Mouse (Mus musculus) erythroid progenitor cell, adult 5-6 weeks (primary cell): ENCODE results near the gene Mpv17. TPM values are rescaled to one million over a fixed set of nuclear protein-coding genes. Genes with fewer than 3 reads are reported as not detected.

ENCODE experiments used
- ATAC-seq: replicated peaks from 2 replicates; pipeline ENCODE4 v1.8.0; 2016; ENCODE audit warnings: moderate number of reproducible peaks, mild to moderate bottlenecking, moderate TSS enrichment, inconsistent platforms; ENCODE audit not compliant: poor library complexity, low FRiP score, severe bottlenecking
- total RNA-seq, 2 experiments: library from RNA; stranded (forward) in 1 of 2; stranded (reverse) in 1 of 2; fragments of 150-400 nt in 1 of 2; fragments of 186-747, 209-891 nt in 1 of 2; gene quantifications; 2 replicates each; pipeline versions ENCODE4 v1.2.3 to v1.2.4; 2015 to 2017; ENCODE audit warnings: low replicate concordance in 2 of 2

The Mpv17 gene
- total RNA-seq, 2 experiments from 2014 or later: 0.23 to 1.3 TPM

DNA sequence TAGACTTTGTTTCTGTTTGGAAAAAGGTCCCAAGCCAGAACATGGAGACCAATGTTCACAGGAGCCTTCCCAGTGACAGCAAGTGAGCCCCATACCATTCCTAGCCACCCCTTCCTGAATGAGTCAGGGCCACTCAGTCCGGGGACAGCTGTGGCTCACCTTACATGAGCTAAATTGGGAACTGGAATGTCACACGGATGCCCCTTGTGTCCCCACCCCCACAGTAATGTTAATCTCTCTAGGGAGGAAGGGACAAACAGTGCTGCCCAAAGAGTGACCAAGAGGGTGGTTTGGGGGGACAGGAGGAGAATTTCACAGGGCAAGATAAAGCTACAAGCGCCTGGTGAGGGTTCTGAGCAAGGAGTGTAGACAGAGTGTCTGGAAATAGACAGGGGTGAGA is 37.7 kb downstream of the Mpv17 start, which contains the start of gene Trim54:
Gene Trim54 (plus strand): TSS at position 359 of the 400 bp plus-strand sequence.
- no peak for ATAC-seq

- ATAC-seq: no peak
Measured at GRCm38 (mm10) chr5:31110781-31111180, 43.3 kb downstream of the Mpv17 start.

- ATAC-seq: no peak
Measured at GRCm38 (mm10) chr5:31108000-31108490, 46.0 kb downstream of the Mpv17 start, which contains the start of gene Slc30a3. Gene Slc30a3 (minus strand): TSS chr5:31108237.

GRCm38 (mm10) chr5:31105814-31106335 is 48.2 kb downstream of the Mpv17 start, which contains the start of gene Dnajc5g:
Gene Dnajc5g (plus strand): TSS chr5:31106285.
- ATAC-seq: no peak

GRCm38 (mm10) chr5:31095711-31096480 is 58.2 kb downstream of the Mpv17 start:
- no peak for ATAC-seq

- ATAC-seq: no peak
Measured at GRCm38 (mm10) chr5:31094799-31095691, 59.0 kb downstream of the Mpv17 start.

- ATAC-seq: no peak
Measured at GRCm38 (mm10) chr5:31094100-31094798, 59.8 kb downstream of the Mpv17 start.

- no peak for ATAC-seq
Measured at GRCm38 (mm10) chr5:31093151-31094041, 60.7 kb downstream of the Mpv17 start.

DNA sequence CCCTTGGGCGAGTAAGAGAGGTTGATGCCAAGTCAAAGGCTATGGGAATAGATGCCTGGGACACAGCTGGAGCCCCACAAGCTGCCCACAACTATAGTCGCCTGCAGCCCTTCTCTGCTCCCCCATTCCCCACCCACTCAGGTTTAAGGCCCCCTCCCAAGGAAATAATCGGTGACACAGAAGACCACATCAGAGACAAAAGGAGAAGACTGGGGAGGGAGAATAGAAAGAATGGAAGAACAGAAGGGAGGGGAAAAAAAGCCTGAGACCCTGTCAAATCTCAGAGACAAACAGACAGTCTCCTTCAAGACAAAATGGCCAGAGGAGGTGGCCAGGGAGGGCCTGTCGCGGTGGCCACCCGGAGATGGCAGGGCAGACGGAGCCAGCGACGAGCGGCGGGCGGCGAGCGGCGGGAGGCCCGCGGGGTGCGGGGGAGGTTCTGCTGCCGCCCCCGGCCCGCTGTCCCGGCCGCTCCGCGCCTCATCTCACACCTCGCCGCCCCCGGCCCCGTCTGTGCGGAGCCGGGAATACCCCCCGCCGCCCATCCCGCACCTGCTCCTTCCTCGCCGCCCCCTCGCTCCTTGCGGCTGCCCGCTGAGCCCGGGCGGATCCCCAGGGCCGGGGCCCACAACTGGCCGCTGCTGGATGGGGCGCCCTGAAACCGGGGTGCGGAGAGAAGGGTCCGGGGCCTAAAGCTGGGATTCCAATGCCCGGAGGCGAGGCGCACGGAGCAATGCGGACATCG is 61.6 kb downstream of the Mpv17 start:
- ATAC-seq: no peak

Other genes with a start within 250 kb of the Mpv17 start
- 256 and 260 TPM in 2 replicates for gene Ost4, start 246.5 kb downstream of the Mpv17 start, total RNA-seq (2015; ENCODE audit: low replicate concordance)
- gene Ost4, start 246.5 kb downstream of the Mpv17 start, total RNA-seq (2017; ENCODE audit: low replicate concordance): 78.4 and 188 TPM in 2 replicates
- 9.6 and 11.5 TPM in 2 replicates for gene Emilin1, start 240.8 kb downstream of the Mpv17 start, total RNA-seq (2015; ENCODE audit: low replicate concordance)
- gene Emilin1, start 240.8 kb downstream of the Mpv17 start, total RNA-seq (2017; ENCODE audit: low replicate concordance): 5.6 and 11.6 TPM in 2 replicates
- 2.5 and 10.8 TPM in 2 replicates for gene Khk, start 232.8 kb downstream of the Mpv17 start, total RNA-seq (2015; ENCODE audit: low replicate concordance)
- gene Khk, start 232.8 kb downstream of the Mpv17 start, total RNA-seq (2017; ENCODE audit: low replicate concordance): 4.4 and 8.9 TPM in 2 replicates
- gene Cgref1, start 208.7 kb downstream of the Mpv17 start, total RNA-seq (2015; ENCODE audit: low replicate concordance): not detected in 2 replicates
- gene Cgref1, start 208.7 kb downstream of the Mpv17 start, total RNA-seq (2017; ENCODE audit: low replicate concordance): not detected in 2 replicates
- gene Preb, start 193.9 kb downstream of the Mpv17 start, total RNA-seq (2015; ENCODE audit: low replicate concordance): 42.3 and 55.5 TPM in 2 replicates
- gene Preb, start 193.9 kb downstream of the Mpv17 start, total RNA-seq (2017; ENCODE audit: low replicate concordance): 8.2 and 24.9 TPM in 2 replicates
- not detected in 2 replicates for gene Tcf23, start 185.6 kb downstream of the Mpv17 start, total RNA-seq (2015; ENCODE audit: low replicate concordance)
- not detected in 2 replicates for gene Tcf23, start 185.6 kb downstream of the Mpv17 start, total RNA-seq (2017; ENCODE audit: low replicate concordance)
- 38.6 and 49.9 TPM in 2 replicates for gene Atraid, start 105.9 kb downstream of the Mpv17 start, total RNA-seq (2015; ENCODE audit: low replicate concordance)
- 15.1 and 16.0 TPM in 2 replicates for gene Atraid, start 105.9 kb downstream of the Mpv17 start, total RNA-seq (2017; ENCODE audit: low replicate concordance)
- not detected in 2 replicates for gene Slc5a6, start 105.3 kb downstream of the Mpv17 start, total RNA-seq (2015; ENCODE audit: low replicate concordance)
- gene Slc5a6, start 105.3 kb downstream of the Mpv17 start, total RNA-seq (2017; ENCODE audit: low replicate concordance): not detected in 2 replicates
- 19.3 and 24.9 TPM in 2 replicates for gene Cad, start 99.5 kb downstream of the Mpv17 start, total RNA-seq (2015; ENCODE audit: low replicate concordance)
- 3.5 and 11.3 TPM in 2 replicates for gene Cad, start 99.5 kb downstream of the Mpv17 start, total RNA-seq (2017; ENCODE audit: low replicate concordance)
- not detected in 2 replicates for gene Dnajc5g, start 48.0 kb downstream of the Mpv17 start, total RNA-seq (2015; ENCODE audit: low replicate concordance)
- gene Dnajc5g, start 48.0 kb downstream of the Mpv17 start, total RNA-seq (2017; ENCODE audit: low replicate concordance): not detected in 2 replicates
- gene Slc30a3, start 46.0 kb downstream of the Mpv17 start, total RNA-seq (2015; ENCODE audit: low replicate concordance): not detected in 2 replicates
- gene Slc30a3, start 46.0 kb downstream of the Mpv17 start, total RNA-seq (2017; ENCODE audit: low replicate concordance): not detected in 2 replicates
- gene Trim54, start 37.5 kb downstream of the Mpv17 start, total RNA-seq (2015; ENCODE audit: low replicate concordance): not detected in 2 replicates
- gene Trim54, start 37.5 kb downstream of the Mpv17 start, total RNA-seq (2017; ENCODE audit: low replicate concordance): not detected in 2 replicates
- not detected in 2 replicates for gene Ucn, start 15.4 kb downstream of the Mpv17 start, total RNA-seq (2015; ENCODE audit: low replicate concordance)
- not detected in 2 replicates for gene Ucn, start 15.4 kb downstream of the Mpv17 start, total RNA-seq (2017; ENCODE audit: low replicate concordance)
- 4.6 TPM in 1 of 2 replicates, not detected in the other for gene Gm29609, start 25.7 kb upstream of the Mpv17 start, total RNA-seq (2015; ENCODE audit: low replicate concordance)
- not detected in 2 replicates for gene Gm29609, start 25.7 kb upstream of the Mpv17 start, total RNA-seq (2017; ENCODE audit: low replicate concordance)
- gene Gtf3c2, start 25.9 kb upstream of the Mpv17 start, total RNA-seq (2015; ENCODE audit: low replicate concordance): 45.4 and 54.5 TPM in 2 replicates
- gene Gtf3c2, start 25.9 kb upstream of the Mpv17 start, total RNA-seq (2017; ENCODE audit: low replicate concordance): 29.9 and 130 TPM in 2 replicates
- gene Snx17, start 39.0 kb upstream of the Mpv17 start, total RNA-seq (2015; ENCODE audit: low replicate concordance): 22.6 and 31.7 TPM in 2 replicates
- 16.3 and 39.3 TPM in 2 replicates for gene Snx17, start 39.0 kb upstream of the Mpv17 start, total RNA-seq (2017; ENCODE audit: low replicate concordance)
- 36.5 and 60.5 TPM in 2 replicates for gene Eif2b4, start 39.2 kb upstream of the Mpv17 start, total RNA-seq (2015; ENCODE audit: low replicate concordance)
- 8.2 and 53.5 TPM in 2 replicates for gene Eif2b4, start 39.2 kb upstream of the Mpv17 start, total RNA-seq (2017; ENCODE audit: low replicate concordance)
- 6.8 and 9.2 TPM in 2 replicates for gene Zfp513, start 48.1 kb upstream of the Mpv17 start, total RNA-seq (2015; ENCODE audit: low replicate concordance)
- 10.8 and 15.4 TPM in 2 replicates for gene Zfp513, start 48.1 kb upstream of the Mpv17 start, total RNA-seq (2017; ENCODE audit: low replicate concordance)
- gene Ppm1g, start 66.4 kb upstream of the Mpv17 start, total RNA-seq (2015; ENCODE audit: low replicate concordance): 166 and 178 TPM in 2 replicates
- 214 and 223 TPM in 2 replicates for gene Ppm1g, start 66.4 kb upstream of the Mpv17 start, total RNA-seq (2017; ENCODE audit: low replicate concordance)
- 22.2 and 45.4 TPM in 2 replicates for gene Nrbp1, start 86.6 kb upstream of the Mpv17 start, total RNA-seq (2015; ENCODE audit: low replicate concordance)
- gene Nrbp1, start 86.6 kb upstream of the Mpv17 start, total RNA-seq (2017; ENCODE audit: low replicate concordance): 39.4 and 44.4 TPM in 2 replicates
- not detected in 2 replicates for gene Gm9970, start 87.0 kb upstream of the Mpv17 start, total RNA-seq (2015; ENCODE audit: low replicate concordance)
- gene Gm9970, start 87.0 kb upstream of the Mpv17 start, total RNA-seq (2017; ENCODE audit: low replicate concordance): not detected in 2 replicates
- not detected in 2 replicates for gene Krtcap3, start 97.4 kb upstream of the Mpv17 start, total RNA-seq (2015; ENCODE audit: low replicate concordance)
- gene Krtcap3, start 97.4 kb upstream of the Mpv17 start, total RNA-seq (2017; ENCODE audit: low replicate concordance): not detected in 2 replicates
- 2.9 and 10.5 TPM in 2 replicates for gene Ift172, start 136.9 kb upstream of the Mpv17 start, total RNA-seq (2015; ENCODE audit: low replicate concordance)
- gene Ift172, start 136.9 kb upstream of the Mpv17 start, total RNA-seq (2017; ENCODE audit: low replicate concordance): 5.7 and 10.3 TPM in 2 replicates
- not detected in 2 replicates for gene Fndc4, start 141.8 kb upstream of the Mpv17 start, total RNA-seq (2015; ENCODE audit: low replicate concordance)
- gene Fndc4, start 141.8 kb upstream of the Mpv17 start, total RNA-seq (2017; ENCODE audit: low replicate concordance): 0.08 TPM in 1 of 2 replicates, not detected in the other
- gene Gckr, start 143.2 kb upstream of the Mpv17 start, total RNA-seq (2015; ENCODE audit: low replicate concordance): not detected in 2 replicates
- not detected in 2 replicates for gene Gckr, start 143.2 kb upstream of the Mpv17 start, total RNA-seq (2017; ENCODE audit: low replicate concordance)